Mouse (Mus musculus) liver, embryonic 14.5 days (tissue): ENCODE measurements around the gene Lrp5.

ENCODE experiments used
- CTCF ChIP-seq: IDR thresholded peaks from 2 replicates; pipeline ENCODE4 v1.5.1; 2016; ENCODE audit warnings: antibody characterized with exemption, low read depth, control low read depth
- EP300 ChIP-seq: IDR thresholded peaks from 2 replicates; pipeline ENCODE4 v1.6.1; 2016; ENCODE audit warnings: antibody characterized with exemption, low read depth

DNA sequence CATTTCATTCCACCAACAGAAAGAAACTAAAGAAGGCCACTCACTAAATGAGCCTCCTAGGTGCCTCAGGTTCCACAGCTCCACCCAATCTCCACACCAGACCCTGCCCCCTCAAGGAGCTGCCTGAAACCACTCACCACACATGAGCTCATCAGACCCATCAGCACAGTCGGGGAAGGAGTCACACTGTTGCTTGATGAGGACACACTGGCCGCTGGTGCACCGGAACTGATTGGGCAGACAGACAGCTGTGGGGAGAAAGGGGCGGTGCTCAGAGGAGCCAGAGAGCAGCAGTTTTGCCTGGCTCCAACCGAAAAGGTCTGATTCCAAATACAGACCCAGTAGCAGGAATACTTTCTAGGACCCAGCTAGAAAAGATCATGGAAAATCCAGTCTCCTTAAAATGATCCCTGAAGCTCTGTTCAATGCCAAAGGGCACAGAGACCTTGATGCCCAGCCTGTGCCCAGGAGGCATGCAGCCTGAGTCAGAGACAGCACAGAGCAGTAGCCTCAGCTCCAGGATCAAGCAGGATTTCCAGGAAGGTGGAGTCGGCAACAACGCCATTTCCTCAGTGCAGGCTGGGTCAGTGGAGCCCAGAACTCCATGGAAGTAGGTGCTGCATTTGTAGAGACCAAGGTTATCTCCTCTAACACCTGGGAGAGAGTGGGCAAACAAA is 92.8 kb downstream of the Lrp5 start:
- TF ChIP-seq EP300 (no peak), CTCF (no peak)
